Mouse (Mus musculus) bone marrow macrophage, adult 2 months (primary cell): ENCODE data around the gene Cgn. TPM values are rescaled to one million over a fixed set of nuclear protein-coding genes. Genes with fewer than 3 reads are reported as not detected.
A peak's percentile ranks its signal among the peaks of the same experiment; 100 is the strongest.
"Not testable (repeated sequence)": the region's sequence is repeated elsewhere in the genome, so short reads cannot be mapped to it uniquely, and the experiment has no call there.

Experiments
- H3K27ac ChIP-seq: 2 replicates; pipeline ENCODE4 v1.5.1; 2012; ENCODE audit warnings: low read depth, low read length; ENCODE audit not compliant: insufficient read depth
- H3K4me1 ChIP-seq: 2 replicates; pipeline ENCODE4 v1.6.1; 2012; ENCODE audit warnings: low read length; ENCODE audit not compliant: control insufficient read depth, insufficient read depth
- H3K4me3 ChIP-seq: 2 replicates; pipeline ENCODE4 v1.5.1; 2012; ENCODE audit warnings: mild to moderate bottlenecking, low read length, moderate library complexity; ENCODE audit not compliant: insufficient read depth
- CTCF ChIP-seq: IDR thresholded peaks from 2 replicates; pipeline ENCODE4 v1.5.1; 2012; ENCODE audit warnings: low read depth, mild to moderate bottlenecking, low read length, moderate library complexity
- POLR2A ChIP-seq: IDR thresholded peaks from 2 replicates; pipeline ENCODE4 v1.6.1; 2012; ENCODE audit warnings: mild to moderate bottlenecking, low read depth, low read length, borderline replicate concordance
- polyA plus RNA-seq: library from polyadenylated mRNA; stranded (reverse); fragments of >200 nt; gene quantifications from 2 replicates; pipeline ENCODE4 v1.2.4, GENCODE M21; 2012; ENCODE audit not compliant: missing spikeins, insufficient read depth, insufficient read length

The Cgn gene
- polyA plus RNA-seq, 1 experiment: 0.19 TPM

- no peak for TF ChIP-seq POLR2A
- TF ChIP-seq CTCF: no peak
- no peaks in the 10 kb centered on the region for H3K4me1 ChIP-seq
- no peak overlapping the region for H3K4me3 ChIP-seq
- no peak overlapping the region for H3K27ac ChIP-seq
Measured at GRCm38 (mm10) chr3:94781356-94781755, 4.9 kb downstream of the Cgn start.

GRCm38 (mm10) chr3:94775886-94776285, 10.4 kb downstream of the Cgn start:
- H3K27ac ChIP-seq: no peak overlapping the region
- TF ChIP-seq CTCF (no peak), POLR2A (no peak)
- no peak overlapping the region for H3K4me3 ChIP-seq
- H3K4me1 ChIP-seq: no peaks in the 10 kb centered on the region

- H3K4me3 ChIP-seq: no peak overlapping the region
- TF ChIP-seq POLR2A: no peak
- TF ChIP-seq CTCF: no peak
- no peak overlapping the region for H3K27ac ChIP-seq
- H3K4me1 ChIP-seq: no peaks in the 10 kb centered on the region
Measured at GRCm38 (mm10) chr3:94774039-94774438, 12.3 kb downstream of the Cgn start.

GRCm38 (mm10) chr3:94765456-94765855, 20.8 kb downstream of the Cgn start:
- H3K4me1 ChIP-seq, H3K4me3 ChIP-seq, H3K27ac ChIP-seq: not testable (repeated sequence)

GRCm38 (mm10) chr3:94764545-94765292, 21.6 kb downstream of the Cgn start:
- H3K4me3 ChIP-seq, H3K27ac ChIP-seq, H3K4me1 ChIP-seq: not testable (repeated sequence)

GRCm38 (mm10) chr3:94758427-94758826, 27.9 kb downstream of the Cgn start:
- not testable (repeated sequence) for H3K4me1 ChIP-seq, H3K27ac ChIP-seq, H3K4me3 ChIP-seq

GRCm38 (mm10) chr3:94758056-94758409, 28.3 kb downstream of the Cgn start:
- H3K4me3 ChIP-seq: peak overlapping the region; percentile 41
- H3K27ac ChIP-seq, H3K4me1 ChIP-seq: not testable (repeated sequence)

GRCm38 (mm10) chr3:94757251-94758055, 28.8 kb downstream of the Cgn start:
- peak overlapping the region; percentile 58 for H3K4me3 ChIP-seq

GRCm38 (mm10) chr3:94745691-94746090, 40.6 kb downstream of the Cgn start:
- H3K27ac ChIP-seq: no peak overlapping the region
- TF ChIP-seq CTCF (no peak), POLR2A (no peak)
- no peaks in the 10 kb centered on the region for H3K4me1 ChIP-seq
- no peak overlapping the region for H3K4me3 ChIP-seq

More at GRCm38 (mm10) chr3:94757251-94758055, 28.8 kb downstream of the Cgn start:
- not testable (repeated sequence) for H3K27ac ChIP-seq, H3K4me1 ChIP-seq

GRCm38 (mm10) chr3:94723637-94724036, 62.7 kb downstream of the Cgn start:
- H3K4me3 ChIP-seq, H3K4me1 ChIP-seq, H3K27ac ChIP-seq: not testable (repeated sequence)

- not testable (repeated sequence) for H3K4me1 ChIP-seq, H3K27ac ChIP-seq, H3K4me3 ChIP-seq
Measured at GRCm38 (mm10) chr3:94718253-94718652, 68.0 kb downstream of the Cgn start.

- H3K4me3 ChIP-seq, H3K4me1 ChIP-seq, H3K27ac ChIP-seq: not testable (repeated sequence)
Measured at GRCm38 (mm10) chr3:94713424-94713823, 72.9 kb downstream of the Cgn start.

- not testable (repeated sequence) for H3K27ac ChIP-seq, H3K4me1 ChIP-seq, H3K4me3 ChIP-seq
Measured at GRCm38 (mm10) chr3:94710591-94710990, 75.7 kb downstream of the Cgn start.
